Mouse (Mus musculus) Muller cell, postnatal 12 days (primary cell): ENCODE data around the gene Scube1.

ENCODE experiments used
- DNase-seq: peaks from one replicate; pipeline ENCODE4 v3.0.0-alpha.2; 2015; ENCODE audit errors: inconsistent ontology term

Scube1 gene

DNA sequence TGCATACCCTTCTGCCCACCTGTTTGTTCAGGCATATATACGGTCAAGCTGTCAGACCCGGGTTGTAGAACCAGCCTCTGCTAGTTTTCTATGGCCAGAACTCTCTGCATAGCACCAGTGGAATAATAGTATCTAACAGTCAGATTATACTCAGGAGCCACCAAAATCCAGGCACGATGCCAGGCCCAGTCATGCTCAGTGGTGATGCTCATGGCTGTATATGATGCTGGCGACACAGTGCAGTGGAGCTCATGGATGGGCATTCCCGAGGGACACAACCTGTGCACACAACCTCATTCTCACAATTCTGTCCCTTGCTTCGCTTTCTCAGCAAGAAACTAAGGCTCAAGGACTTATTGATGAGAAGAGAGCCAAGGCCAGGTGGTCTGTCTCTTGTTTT lies 58.8 kb downstream of the Scube1 start:
- DNase-seq: no peak

DNA sequence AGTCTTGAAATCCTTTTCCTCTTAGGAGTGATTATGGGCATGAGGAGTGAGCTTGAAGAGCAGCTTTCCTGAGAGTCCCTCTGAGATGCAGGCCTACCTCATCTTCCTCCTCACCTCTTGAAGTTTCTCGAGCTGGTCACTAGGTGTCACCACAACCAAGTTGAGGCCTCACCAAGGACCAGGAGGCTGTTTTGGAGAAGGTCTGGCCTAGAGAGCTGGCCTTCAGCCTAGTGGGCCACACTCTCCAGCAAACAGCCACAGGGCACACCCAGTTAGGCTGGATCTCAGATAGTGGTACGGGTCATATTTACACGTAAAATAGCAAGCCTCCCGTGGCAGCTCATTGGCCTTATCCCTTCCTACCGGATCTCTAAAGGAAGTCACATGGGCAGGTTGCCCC lies 60.1 kb downstream of the Scube1 start:
- peak; percentile 39 for DNase-seq

DNA sequence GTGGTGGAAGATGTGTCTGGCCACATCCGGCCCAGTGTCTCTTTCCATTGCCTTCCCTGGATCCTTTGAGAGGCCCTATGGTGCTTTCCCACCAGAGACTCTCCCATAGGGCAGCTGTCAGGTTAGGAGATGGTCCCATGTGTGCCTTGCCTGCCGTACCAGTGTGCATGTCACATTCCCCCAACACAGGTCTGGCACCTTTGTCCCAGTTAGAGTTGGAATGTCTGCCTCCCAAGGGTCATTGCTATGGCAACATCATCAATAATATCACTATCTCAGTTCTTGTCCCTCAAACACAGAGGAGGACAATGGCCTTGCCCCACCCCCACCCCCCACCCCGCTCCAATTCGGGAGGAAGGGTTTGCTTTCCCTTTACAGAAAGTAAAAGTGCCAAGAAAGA lies 61.8 kb downstream of the Scube1 start:
- no peak for DNase-seq

DNA sequence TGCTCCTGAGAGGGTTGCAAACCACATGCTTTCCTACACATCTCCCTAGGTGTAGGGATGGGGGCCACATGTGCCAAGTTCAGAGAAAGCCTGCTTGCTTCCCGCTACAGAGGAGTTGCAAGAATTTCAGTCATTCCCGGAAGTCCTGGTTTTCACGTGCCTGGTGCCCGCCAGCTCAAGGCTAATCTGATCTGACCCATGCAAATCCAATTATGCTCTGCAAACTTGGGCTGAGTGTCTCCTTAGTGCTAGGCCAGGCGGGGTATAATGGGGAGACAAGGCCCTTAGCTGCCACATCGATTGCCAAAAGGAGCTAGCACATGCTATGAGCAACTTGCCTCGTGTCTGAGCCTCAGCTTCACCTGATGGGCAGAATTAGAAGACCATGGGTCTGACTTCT lies 62.7 kb downstream of the Scube1 start:
- DNase-seq: peak; percentile 68

DNA sequence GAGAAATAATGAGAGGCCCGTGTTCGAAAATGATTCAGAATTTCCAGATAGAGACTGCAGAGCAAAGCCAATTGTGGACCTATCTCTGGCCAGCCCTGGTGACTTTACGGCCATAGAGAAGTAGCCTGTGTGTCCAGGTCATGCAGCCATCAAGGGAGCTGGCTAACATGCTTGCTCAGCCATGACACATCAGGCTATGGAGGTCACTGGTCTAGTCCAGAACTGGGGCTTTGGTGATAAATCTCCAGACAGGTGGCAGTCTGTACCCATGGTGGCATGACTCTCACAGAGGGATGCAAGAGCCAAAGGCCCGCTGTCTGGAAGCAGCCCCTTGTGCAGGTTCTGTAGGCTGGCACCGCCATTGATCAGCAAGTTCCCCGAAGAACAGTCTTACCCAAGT lies 82.3 kb downstream of the Scube1 start:
- DNase-seq: no peak

DNA sequence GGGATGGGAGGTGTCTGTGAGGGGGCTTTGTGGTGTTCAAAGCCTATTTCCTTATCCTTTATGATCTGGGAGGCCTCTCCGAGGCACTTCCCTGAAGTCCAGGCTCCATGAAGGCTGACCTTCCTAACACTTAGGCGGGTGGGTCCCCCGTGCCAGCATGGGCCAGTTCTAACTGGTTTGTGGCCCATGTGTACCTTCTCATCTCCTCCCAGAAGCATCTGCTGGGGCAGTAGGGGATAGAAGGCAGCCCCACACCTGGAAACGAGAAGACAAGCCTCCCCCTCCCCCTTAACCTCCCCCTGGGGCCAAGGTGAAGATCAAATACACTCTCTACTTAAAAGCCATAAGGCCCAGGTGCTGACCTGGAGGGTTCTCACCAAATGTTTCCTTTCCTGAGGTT lies 84.6 kb downstream of the Scube1 start:
- no peak for DNase-seq

DNA sequence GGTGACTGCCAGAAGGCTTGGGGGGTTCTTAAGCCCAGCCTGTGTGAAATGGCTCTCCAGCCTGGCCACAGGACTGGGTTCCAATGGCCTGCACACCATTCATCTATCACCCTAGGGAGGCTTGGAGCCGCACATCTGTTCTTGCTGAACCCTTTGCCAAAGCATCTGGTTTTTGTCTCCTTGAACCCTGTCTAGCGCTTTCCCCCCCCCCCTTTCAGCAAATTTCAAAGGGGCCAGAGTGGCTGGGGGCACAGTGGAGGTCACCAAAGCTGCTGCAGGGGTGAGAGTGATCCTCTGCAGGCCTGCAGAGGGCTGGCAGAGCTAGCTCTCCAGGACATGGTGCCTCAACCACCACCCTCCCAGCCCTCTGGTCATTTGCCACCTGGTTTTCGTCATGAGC lies 85.7 kb downstream of the Scube1 start:
- no peak for DNase-seq

DNA sequence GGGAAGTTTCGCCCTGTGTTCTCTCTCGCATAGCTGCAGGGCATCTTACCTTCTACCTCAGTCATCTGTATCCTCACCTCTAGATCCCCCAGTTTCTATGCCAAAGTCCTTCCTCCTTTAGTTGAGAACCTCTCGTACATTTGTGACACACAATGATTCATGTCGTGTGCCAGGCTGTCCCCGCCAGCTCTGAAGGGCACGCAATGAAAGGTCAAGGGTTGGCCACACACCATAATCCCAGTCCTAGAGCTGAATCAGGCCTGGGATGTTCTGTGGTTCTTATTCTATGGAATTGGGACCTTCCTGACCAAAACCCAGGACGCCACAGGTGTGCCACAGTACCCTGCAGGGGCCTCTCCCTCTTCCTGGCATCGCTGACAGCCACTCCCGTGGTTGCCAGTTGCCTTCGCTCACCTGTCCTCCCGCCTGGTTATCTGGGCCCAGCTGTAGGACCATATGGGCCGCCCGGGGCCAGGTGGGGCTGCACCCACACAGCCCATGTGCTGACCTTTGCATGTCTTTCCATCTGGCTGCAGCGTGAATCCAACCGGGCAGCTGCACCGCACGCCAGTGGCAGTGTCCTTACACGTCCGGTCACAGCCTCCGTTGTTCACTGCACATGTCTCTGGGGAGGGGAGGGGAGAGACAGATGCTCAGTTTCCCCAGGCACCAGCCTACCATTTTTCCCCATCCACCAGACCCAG lies 86.5 kb downstream of the Scube1 start:
- no peak for DNase-seq

DNA sequence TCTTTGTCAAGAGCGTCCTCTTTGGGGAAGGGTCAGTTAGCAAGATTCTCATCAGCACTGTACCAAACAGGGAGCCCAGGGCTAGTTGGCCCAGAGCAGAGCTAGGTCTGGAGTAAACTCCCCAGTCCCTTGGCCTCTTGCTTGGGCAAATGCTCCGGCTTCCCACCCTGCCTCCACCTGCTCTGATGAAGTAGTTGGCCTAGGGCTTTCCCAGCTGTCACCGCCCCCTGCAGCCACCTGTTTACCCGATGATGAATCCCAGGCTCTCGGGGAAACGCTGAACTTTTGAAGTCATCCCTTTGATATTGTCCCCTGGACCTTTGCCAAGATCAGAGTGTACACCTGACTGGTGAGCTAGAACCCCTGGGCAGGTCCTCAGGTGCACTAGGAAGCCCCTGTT lies 88.1 kb downstream of the Scube1 start:
- DNase-seq: no peak

DNA sequence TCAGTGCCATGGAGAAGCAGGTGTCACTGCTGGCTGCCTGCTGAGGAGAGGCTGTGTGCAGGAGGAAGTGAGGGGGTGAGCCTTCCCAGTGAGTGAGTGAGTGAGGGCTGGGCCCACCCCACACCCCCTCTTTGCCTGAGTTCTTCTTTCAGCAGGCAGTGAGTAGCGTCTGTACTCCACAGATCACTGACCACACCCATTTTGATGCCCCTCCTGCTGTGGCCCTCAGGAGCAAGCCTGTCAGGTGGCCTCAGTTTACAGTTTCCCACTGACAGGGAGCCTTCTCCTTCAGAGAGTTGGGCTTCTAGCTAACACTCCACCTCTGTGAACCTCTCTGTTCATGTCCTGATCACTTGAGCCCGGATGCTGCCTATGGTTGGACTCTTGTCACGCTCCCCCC lies 89.6 kb downstream of the Scube1 start:
- no peak for DNase-seq

DNA sequence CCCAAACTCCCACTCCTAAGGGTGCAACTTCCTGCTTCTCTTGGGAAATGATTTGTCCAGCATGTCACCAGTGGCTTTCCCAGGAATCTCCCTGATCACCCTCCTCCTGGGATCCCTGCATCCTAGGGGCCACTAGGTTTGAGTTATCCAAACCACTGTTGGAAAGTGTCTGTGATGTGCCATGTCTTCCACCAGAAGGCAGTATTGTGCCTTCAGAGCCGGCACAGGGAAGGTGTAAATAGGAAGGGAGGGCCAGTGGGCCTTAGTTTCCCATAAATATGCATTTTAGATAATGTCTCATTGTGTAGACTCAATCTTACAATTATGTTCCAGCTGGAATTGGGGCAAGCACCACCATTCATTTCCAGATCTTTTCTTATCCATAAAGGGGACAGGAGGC lies 90.7 kb downstream of the Scube1 start:
- no peak for DNase-seq

DNA sequence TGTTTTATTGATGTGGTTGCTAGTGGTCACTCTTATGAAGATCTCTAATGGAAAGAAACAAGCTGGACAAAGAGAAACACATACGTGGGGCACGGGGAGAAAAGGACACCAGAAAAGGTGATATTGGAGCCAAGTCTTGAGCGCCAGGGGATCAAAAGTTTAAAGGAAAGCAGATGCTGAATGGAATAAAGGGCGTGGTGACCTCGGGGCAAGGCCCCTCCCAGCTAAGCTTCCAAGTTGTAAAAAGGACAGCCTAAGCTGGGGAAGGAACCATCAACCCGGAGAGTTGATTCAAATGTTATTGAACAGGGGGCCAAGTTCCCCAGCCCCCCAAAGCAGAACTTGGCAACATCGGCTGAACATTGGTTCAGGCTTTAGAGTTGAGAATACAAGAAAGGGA lies 93.8 kb downstream of the Scube1 start:
- DNase-seq: no peak

DNA sequence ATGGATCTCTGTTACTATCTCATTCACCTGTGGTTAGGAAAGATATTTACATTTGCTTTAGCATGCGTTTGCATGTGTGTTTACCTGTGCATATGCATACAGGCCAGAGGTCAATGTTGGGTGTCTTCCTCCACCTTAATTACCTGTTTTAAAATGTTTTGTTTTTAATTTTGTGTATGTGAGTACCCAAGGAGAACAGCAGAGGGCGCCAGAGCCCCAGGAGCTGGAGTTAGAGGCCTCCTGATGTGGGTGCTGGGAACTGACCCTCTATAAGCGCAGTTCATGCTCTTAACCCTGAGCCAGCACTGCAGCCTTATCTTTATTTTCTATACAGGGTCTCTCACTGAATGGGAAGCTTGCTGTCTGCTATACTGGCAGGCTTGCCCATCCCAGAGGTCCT lies 95.1 kb downstream of the Scube1 start:
- DNase-seq: no peak

DNA sequence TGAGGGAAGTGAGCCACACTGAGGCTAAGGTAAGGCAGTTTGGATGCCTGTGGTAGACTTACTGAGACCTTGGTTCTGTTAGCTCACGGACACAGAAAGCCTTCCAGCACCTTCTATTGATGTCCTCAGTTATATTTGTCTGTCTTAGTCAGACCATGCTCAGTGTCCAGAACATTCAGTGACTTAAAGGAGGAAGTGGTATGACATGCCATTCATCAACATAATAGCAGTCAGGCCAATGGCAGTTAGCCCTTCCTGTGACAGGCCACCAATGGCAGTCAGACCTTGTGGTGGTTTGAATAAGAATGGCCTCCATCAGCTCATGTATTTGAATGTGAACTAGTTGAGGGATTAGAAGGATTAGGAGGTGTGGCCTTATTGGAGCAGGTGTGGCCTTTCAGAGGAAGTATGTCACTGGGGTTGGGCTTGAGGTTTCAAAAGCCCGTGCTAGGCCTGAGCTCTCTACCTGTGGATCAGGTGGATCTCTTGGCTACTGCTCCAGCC lies 98.6 kb downstream of the Scube1 start:
- DNase-seq: no peak

DNA sequence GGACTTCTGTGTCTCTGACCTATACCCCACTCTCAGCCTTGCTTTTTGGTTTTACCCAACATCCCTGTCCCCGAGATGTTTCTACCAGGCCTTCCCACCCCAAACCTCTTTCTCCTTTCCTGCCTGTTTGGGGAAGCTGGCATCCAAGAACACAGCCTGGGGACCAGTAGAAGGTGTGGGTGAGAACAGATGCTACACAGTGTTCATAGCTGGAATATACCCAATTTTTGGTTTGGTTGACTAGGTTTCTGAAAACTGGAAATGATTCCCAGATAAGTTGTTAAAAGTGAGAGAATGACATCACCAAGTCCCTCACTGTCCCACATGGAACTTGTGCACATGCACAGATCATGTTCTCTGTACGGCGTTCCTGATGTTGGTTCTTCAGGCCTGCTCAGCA lies 109.6 kb downstream of the Scube1 start:
- no peak for DNase-seq

DNA sequence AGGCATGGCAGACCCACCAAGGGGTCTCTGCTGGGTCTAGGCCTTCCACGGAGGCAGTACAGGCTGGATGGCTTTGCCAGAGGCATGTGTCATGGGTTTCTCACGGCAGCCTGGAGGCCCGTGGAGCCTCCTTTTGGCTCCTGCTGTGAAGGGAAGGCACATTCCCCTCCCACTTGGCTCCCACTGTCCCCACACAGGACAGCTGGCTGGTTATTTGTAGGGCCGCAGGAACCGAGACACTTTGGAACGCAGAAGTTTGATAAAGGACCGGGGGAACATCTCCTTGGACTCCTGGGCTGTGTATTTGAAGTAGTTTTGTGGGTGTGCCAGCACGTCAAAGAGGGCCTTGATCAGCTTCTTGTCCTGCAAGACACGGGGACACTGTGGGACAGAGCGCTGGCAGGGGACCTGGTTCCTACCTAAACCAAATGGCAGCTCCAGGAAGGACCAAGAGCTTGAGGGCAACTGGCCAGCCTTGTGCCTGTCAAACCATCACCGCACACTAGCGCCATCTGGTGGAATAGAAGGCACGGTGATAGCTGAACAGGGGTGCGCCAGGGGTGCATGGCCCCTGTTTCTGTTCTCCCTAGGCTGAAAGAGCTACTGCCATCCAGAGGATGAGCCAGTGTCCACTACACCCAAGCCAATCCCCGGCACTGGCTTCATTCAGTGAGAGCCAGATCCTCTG lies 117.6 kb downstream of the Scube1 start:
- DNase-seq: peak; percentile 36

DNA sequence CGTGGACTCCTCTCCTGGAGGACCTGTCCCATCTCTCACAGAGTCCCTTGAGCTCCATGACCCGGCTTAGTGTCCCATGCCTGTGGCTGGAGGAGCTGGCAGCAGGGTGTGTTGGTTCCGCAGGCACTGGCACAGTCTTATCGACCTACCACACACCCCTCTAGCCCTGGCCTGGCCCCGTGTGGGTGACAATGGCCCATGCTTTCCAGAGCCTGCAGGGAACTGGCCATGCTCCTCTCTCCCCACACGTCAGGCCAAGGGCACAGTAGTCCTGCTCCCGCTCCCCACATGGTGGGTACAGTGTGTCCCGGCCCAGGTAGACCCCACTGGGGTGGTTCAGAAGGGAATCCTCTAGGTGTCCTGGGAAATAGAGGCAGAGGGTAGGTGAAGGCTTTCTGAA lies 118.1 kb downstream of the Scube1 start:
- no peak for DNase-seq

DNA sequence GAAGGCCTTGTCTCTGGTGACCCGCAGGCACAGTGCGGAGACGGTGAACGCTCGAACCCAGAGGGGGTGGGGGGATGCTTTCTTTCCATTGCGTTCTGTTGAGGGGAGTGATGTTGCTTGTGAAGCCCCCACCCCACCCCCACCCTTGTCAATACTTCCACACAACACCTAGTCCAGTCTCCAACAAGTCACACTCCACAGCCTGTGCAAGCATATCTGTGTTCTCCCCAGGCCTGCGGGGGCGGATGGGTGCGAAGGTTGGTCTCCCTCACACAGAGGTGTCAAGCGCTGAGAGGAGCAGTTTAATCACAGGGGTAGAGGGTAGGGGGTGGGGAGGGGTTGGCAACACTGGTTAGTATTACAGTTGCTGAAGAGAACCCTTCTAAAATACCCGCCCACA lies 118.6 kb downstream of the Scube1 start:
- DNase-seq: no peak

DNA sequence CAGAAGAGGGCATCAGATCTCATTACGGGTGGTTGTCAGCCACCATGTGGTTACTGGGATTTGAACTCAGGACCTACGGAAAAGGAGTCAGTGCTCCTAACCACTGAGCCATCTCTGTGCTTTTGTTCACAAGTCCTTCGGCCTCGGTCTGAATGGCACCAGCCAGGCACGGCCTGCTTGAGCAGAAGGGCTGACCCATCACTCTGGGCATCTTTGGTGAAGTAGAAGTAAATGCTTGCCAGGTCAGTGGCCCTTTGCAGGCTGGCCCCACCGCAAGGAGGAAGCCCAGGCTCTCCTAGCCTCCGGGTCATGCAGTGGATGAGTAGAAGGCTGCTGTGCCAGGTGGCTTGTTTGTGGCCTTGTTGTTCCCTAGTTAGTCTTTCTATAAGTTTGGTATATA lies 121.4 kb downstream of the Scube1 start:
- DNase-seq: no peak

DNA sequence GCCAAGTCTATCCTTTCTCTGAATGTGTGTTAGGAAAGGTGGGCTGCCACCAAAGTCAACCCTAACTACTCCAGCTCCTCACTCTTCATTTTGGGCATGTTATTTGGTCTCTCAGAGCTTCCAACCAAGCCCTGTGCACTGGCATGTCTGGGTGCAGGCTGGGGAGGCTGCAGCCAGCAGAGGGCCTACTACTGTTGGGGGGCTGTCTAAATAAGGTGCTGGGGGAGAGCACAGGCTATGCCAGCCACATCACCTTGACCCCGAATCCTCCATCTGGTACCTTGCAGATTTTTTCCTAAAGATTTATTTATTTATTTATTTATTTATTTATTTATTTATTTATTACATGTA lies 121.8 kb downstream of the Scube1 start:
- no peak for DNase-seq

DNA sequence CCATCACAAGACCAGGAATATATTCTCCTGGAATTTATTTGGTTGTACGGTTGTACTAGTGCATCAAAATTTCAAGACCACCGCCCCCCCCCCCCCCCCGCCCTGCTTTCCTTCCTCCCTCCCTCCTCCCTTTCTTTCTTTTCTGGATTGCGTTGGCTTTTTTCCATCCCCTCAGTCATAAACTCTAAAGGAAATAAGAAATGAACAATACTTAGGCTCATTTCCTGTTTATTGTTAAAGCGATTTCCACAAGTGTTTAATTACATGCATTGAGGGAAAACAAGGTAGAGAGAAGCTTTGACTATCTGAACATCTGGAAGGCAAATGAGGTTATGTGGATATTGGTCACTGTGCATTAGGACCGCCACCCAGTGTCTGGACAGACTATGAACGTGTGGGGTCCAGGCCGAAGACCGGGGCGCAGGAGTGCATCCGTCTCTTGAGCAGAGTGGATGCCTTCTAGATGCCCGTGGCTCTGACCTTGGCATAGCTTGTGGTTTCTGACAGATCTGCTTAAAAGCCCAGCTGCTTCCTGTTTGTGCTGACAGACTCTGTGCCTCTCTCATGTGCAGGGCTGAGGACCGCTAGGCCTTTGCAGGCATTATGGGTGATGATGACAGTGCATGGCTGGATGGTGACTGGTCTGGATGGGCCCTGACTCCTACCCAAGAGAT lies 122.3 kb downstream of the Scube1 start:
- peak; percentile 14 for DNase-seq

DNA sequence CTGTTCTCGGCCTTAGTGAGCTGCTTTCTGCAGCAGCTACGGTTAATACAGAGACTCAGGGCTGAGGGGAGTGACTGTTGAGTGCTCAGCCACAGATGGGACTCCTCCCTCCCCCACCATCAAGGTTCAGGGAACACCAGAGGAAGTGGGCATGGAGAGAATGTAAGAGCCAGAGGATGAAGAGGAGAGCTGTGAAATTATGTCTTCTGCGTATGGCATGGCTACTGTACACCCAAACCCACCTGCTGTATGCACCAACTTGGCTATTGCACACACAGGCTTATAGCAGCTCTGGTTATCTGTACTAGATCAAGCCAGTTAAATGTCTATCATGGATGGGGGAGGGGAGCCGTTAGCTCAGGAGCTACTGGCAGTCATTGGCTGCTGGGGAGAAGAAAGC lies 123.6 kb downstream of the Scube1 start:
- DNase-seq: no peak

DNA sequence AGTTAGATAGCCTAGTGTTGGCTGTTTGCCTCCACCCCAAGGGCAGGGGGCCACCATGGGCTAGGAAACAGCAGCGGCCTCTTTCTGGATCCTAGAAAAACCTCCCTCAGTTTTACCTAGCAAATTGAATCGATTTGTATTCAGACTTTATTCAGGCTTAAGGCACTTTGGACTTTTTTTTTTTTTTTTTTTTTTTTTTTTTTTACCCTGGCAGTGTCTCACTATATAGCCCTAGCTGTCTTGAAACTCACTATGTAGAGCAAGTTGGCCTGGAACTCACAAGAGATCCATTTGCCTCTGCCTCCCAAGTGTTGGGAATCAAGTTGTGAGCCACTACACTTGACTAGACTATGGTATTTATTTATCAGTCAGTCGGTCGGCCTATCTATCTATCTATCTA lies 128.0 kb downstream of the Scube1 start:
- no peak for DNase-seq
